Mouse (Mus musculus): ENCODE results near the gene Rbbp9. TPM values are rescaled to one million over a fixed set of nuclear protein-coding genes. Genes with fewer than 3 reads are reported as not detected.

Gene Rbbp9
- polyA plus RNA-seq (2014; fragmentation: Illumina TruSeq; extraction: RNeasy Lipid Tissue Mini Kit (QIAGEN cat#74804); ENCODE audit: low read depth, low replicate concordance) = 17.3 TPM

DNA sequence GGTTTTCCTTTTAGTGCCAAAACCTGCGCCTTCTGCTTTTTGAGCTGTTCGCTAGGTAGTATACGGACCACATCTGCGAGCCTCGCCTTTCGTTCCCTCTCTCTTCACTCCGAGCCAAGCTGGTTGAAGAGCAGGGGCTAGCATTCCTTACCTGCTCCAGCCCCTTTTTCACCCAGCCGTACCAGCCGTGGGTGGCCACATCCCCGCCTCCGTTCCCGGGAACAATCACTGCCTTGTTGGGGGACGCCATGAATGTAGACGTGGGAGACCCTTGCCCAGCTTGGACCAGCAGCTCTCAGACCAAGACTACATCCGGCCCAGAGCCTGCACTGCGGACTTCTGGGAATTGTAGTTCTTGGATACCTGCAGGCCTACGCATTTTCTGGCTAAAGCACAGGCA, at the start of gene Rbbp9:
Rbbp9 (minus strand) TSS at position 341 of the 400 bp plus-strand sequence.

GRCm38 (mm10) chr2:144599831-144600687, 49.4 kb upstream of the Rbbp9 start, which contains the start of gene Dtd1:
Gene Dtd1, plus strand, starts transcription at chr2:144599897.

DNA sequence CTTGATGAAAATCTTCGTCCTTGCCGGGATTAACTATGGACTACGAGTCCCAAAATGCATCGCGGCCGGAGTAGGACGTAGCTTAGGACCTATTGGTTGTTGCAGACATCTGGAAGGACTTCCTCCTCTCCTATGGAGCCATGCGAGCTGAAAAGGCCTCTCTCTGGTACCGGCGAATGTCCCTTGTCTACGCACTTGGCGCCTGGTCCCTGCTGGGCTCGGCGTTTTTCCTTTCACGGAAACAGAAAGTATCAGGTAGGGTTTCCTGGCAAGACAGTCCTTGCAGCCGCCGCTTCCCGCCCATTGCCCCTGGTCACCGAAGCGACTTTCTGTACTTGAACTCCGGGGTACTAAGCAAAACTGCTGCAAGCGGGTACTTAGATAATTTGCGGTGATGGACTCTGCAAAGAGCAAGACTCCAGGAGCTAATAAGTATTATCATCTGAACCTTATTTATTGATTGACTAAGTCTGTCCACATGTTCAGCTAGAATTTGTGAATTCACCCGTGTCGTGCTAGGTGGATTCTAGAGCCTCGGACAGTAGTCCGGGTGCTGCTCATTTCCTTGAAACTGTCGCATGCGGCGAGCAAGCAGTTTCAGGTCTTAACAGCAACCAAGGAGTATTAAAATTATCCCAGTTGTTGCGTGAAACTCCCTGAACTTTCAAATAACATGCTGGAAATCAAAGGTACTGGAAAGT, 43.4 kb upstream of the Rbbp9 start, which contains the start of gene Smim26:
Smim26 (plus strand) TSS at position 104 of the 701 bp plus-strand sequence.

DNA sequence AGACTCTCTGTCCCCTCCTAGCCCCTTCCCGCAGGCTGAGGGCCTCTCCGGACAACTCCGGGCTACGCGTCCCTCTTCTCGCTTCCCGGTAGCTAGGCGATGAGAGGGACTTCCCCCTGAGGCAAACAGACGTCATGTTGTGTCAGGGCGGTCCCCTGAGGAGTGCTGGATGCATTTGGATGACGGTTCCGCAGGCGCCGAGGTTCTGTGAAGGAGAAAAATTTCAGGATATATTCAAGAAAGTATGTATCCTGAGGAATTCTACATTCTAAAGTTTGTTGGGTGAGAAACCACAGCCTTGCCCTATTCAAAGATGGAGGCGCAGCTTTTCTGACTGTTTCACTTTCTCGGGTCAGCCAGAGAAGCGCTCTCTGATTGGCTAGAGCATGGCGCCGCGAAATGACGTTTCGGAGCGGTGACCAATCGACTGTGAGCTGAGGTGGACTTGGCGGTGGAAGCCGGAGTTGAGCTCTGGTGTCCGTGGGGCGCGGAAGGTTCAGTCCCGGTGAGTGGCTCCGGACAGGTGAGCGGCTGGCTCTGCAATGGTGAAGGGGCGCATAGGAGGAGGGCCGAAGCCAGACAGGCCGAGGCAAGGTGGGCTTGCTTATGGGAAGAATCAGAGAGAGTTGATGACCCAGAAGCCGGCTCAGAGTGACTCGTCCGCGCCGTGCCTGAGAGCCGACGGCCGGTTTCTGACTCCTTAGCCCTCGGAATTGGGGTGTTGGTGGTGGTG, 5.3 kb upstream of the Rbbp9 start, which contains the start of gene Sec23b:
Sec23b (plus strand) TSS at position 410 of the 733 bp plus-strand sequence.

GRCm38 (mm10) chr2:144526981-144527820, 23.5 kb downstream of the Rbbp9 start, which contains the start of the genes Dzank1 and Polr3f:
Gene Dzank1, minus strand, starts transcription at chr2:144527414.
Gene Polr3f, plus strand, starts transcription at chr2:144527718.

Other genes with a start within 250 kb of the Rbbp9 start
- not detected for gene Ovol2, start 218.7 kb downstream of the Rbbp9 start, polyA plus RNA-seq (2014; fragmentation: Illumina TruSeq; extraction: RNeasy Lipid Tissue Mini Kit (QIAGEN cat#74804); ENCODE audit: low read depth, low replicate concordance)
- 21.3 TPM for gene Kat14, start 181.9 kb downstream of the Rbbp9 start, polyA plus RNA-seq (2014; fragmentation: Illumina TruSeq; extraction: RNeasy Lipid Tissue Mini Kit (QIAGEN cat#74804); ENCODE audit: low read depth, low replicate concordance)
- gene Pet117, start 181.9 kb downstream of the Rbbp9 start, polyA plus RNA-seq (2014; fragmentation: Illumina TruSeq; extraction: RNeasy Lipid Tissue Mini Kit (QIAGEN cat#74804); ENCODE audit: low read depth, low replicate concordance) = not detected
- gene Dzank1, start 23.5 kb downstream of the Rbbp9 start, polyA plus RNA-seq (2014; fragmentation: Illumina TruSeq; extraction: RNeasy Lipid Tissue Mini Kit (QIAGEN cat#74804); ENCODE audit: low read depth, low replicate concordance) = 0.92 TPM
- gene Polr3f, start 23.2 kb downstream of the Rbbp9 start, polyA plus RNA-seq (2014; fragmentation: Illumina TruSeq; extraction: RNeasy Lipid Tissue Mini Kit (QIAGEN cat#74804); ENCODE audit: low read depth, low replicate concordance) = 10.7 TPM
- gene Sec23b, start 5.4 kb upstream of the Rbbp9 start, polyA plus RNA-seq (2014; fragmentation: Illumina TruSeq; extraction: RNeasy Lipid Tissue Mini Kit (QIAGEN cat#74804); ENCODE audit: low read depth, low replicate concordance) = 15.0 TPM
- gene Smim26, start 43.2 kb upstream of the Rbbp9 start, polyA plus RNA-seq (2014; fragmentation: Illumina TruSeq; extraction: RNeasy Lipid Tissue Mini Kit (QIAGEN cat#74804); ENCODE audit: low read depth, low replicate concordance) = 92.1 TPM
- gene Dtd1, start 49.0 kb upstream of the Rbbp9 start, polyA plus RNA-seq (2014; fragmentation: Illumina TruSeq; extraction: RNeasy Lipid Tissue Mini Kit (QIAGEN cat#74804); ENCODE audit: low read depth, low replicate concordance) = 20.7 TPM